Mouse (Mus musculus) midbrain, embryonic 12.5 days (tissue): ENCODE data around the gene Nid1. TPM values are rescaled to one million over a fixed set of nuclear protein-coding genes. Genes with fewer than 3 reads are reported as not detected.

Source experiments
- ATAC-seq: fragments of 200-750 bp; cut with Nextera tagmentation; 2 replicates; pipeline ENCODE4 v1.8.0; 2017; ENCODE audit warnings: low read depth, moderate TSS enrichment, moderate library complexity; ENCODE audit not compliant: low FRiP score
- H3K27ac ChIP-seq: fragments of 300-500 bp; sonication (generic); replicated peaks from 2 replicates; pipeline ENCODE4 v1.5.1; 2016; ENCODE audit warnings: mild to moderate bottlenecking
- H3K27me3 ChIP-seq: fragments of 300-500 bp; sonication (generic); 2 replicates; pipeline ENCODE4 v1.6.1; 2016; ENCODE audit warnings: mild to moderate bottlenecking
- H3K36me3 ChIP-seq: fragments of 300-500 bp; sonication (generic); 2 replicates; pipeline ENCODE4 v1.6.1; 2016
- H3K4me1 ChIP-seq: fragments of 300-500 bp; sonication (generic); 2 replicates; pipeline ENCODE4 v1.6.1; 2016
- H3K4me2 ChIP-seq: fragments of 300-500 bp; sonication (generic); replicated peaks from 2 replicates; pipeline ENCODE4 v1.6.1; 2016; ENCODE audit warnings: mild to moderate bottlenecking, moderate library complexity
- H3K4me3 ChIP-seq: fragments of 300-500 bp; sonication (generic); 2 replicates; pipeline ENCODE4 v1.5.1; 2016; ENCODE audit warnings: mild to moderate bottlenecking
- H3K9ac ChIP-seq: fragments of 300-500 bp; sonication (generic); replicated peaks from 2 replicates; pipeline ENCODE4 v1.6.1; 2016; ENCODE audit warnings: mild to moderate bottlenecking, moderate library complexity
- H3K9me3 ChIP-seq: fragments of 300-500 bp; sonication (generic); 2 replicates; pipeline ENCODE4 v1.6.1; 2016; ENCODE audit warnings: mild to moderate bottlenecking
- WGBS: fragments of 180-500 bp; shearing (Covaris S2); methylation state at CpG from one replicate; pipeline ENCODE4 v1.1.7; 2016; 5-methylcytosine and 5-hydroxymethylcytosine counted together
- polyA plus RNA-seq: library from polyadenylated mRNA; unstranded; fragments of >200 nt; fragmentation: Nextera tagmentation; extraction: Ambion mirVana; gene quantifications from 2 replicates; pipeline ENCODE4 v1.2.1, GENCODE M21; 2016

Nid1 gene
- polyA plus RNA-seq, 1 experiment from 2014 or later: 51.8 TPM

GRCm38 (mm10) chr13:13557001-13557743, 119.8 kb downstream of the Nid1 start:
- peaks cover 49% of the 10 kb centered on the region for H3K27me3 ChIP-seq
- H3K27ac ChIP-seq: no peak overlapping the region
- no peak for ATAC-seq
- H3K4me1 ChIP-seq: no peaks in the 10 kb centered on the region
- WGBS: 88% methylated on average over 5 of the region's 5 CpGs
- no peaks in the 10 kb centered on the region for H3K36me3 ChIP-seq
- no peak overlapping the region for H3K9ac ChIP-seq
- no peak overlapping the region for H3K4me3 ChIP-seq
- H3K9me3 ChIP-seq: no peaks in the 10 kb centered on the region
- no peak overlapping the region for H3K4me2 ChIP-seq

- Histone ChIP-seq H3K9me3 (no peaks in the 10 kb centered on the region), H3K36me3 (no peaks in the 10 kb centered on the region), H3K27me3 (peaks cover 44% of the 10 kb centered on the region), H3K4me3 (no peak overlapping the region), H3K27ac (no peak overlapping the region), H3K4me1 (no peaks in the 10 kb centered on the region), H3K9ac (no peak overlapping the region), H3K4me2 (no peak overlapping the region)
- no peak for ATAC-seq
- WGBS: 68% methylated on average over 2 of the region's 2 CpGs
These were observed 120.9 kb downstream of the Nid1 start for GRCm38 (mm10) chr13:13558251-13558650.

- 77% methylated on average over 5 of the region's 5 CpGs for WGBS
- Histone ChIP-seq H3K9ac (no peak overlapping the region), H3K9me3 (no peaks in the 10 kb centered on the region), H3K4me2 (no peak overlapping the region), H3K36me3 (no peaks in the 10 kb centered on the region), H3K4me3 (no peak overlapping the region), H3K4me1 (no peaks in the 10 kb centered on the region), H3K27me3 (peaks cover 39% of the 10 kb centered on the region), H3K27ac (no peak overlapping the region)
- ATAC-seq: no peak
These were observed 121.5 kb downstream of the Nid1 start for GRCm38 (mm10) chr13:13558900-13559299.

Other genes starting within 250 kb of the Nid1 start
- 28.7 and 29.4 TPM in 2 replicates for gene Gpr137b, start 43.5 kb upstream of the Nid1 start, polyA plus RNA-seq
- gene Lyst, start 152.8 kb downstream of the Nid1 start, polyA plus RNA-seq: 3.8 and 4.7 TPM in 2 replicates